Comparison of ENCODE assay signal across 22 mouse cellular contexts in genomic region chr16:30147296-30147695, GRCm38 (mm10).
DNase-seq lines count a peak whose midpoint lies in the region; ATAC-seq and TF ChIP-seq lines count a peak whose summit lies in the region.
"Had no signal": no experiment of that assay in that cellular context is flagged by ENCODE, and none has a peak within 500 bp of the region (broad histone marks: within the 10 kb centered on the region; RNA-seq: fewer than 3 reads in every experiment).

No protein-coding gene starts in this region.

- no peak overlapping the region for H3K4me2 ChIP-seq in midbrain, postnatal 0 days (ENCODE audit: low read depth, low read length, poor library complexity, severe bottlenecking)

- H3K4me3 ChIP-seq in midbrain, postnatal 0 days (ENCODE audit: low read depth, low read length), result no peak overlapping the region

- no peak overlapping the region for H3K9ac ChIP-seq in midbrain, postnatal 0 days (replicated peaks; ENCODE audit: low read length, poor library complexity, severe bottlenecking)

- no peak overlapping the region for H3K27ac ChIP-seq in midbrain, postnatal 0 days (ENCODE audit: low read depth, low read length)

- peak; percentile 87 for ATAC-seq in frontal cortex, adult (ENCODE audit: low TSS enrichment)
- no peak for ATAC-seq in midbrain, postnatal 0 days (ENCODE audit: low FRiP score)
- ATAC-seq: activated CD4-positive, CD25-positive, alpha-beta regulatory T cell, adult 4 months; CD4-positive, CD25-positive, alpha-beta regulatory T cell, adult 4 months; Patski had no signal

- H3K9me3 ChIP-seq in midbrain, postnatal 0 days (ENCODE audit: low read length), result no peaks in the 10 kb centered on the region
- H3K9me3 ChIP-seq: G1E had no signal

- H3K4me1 ChIP-seq in midbrain, postnatal 0 days (ENCODE audit: insufficient read depth, low read length), result no peaks in the 10 kb centered on the region; the same call in 1 of the 2 replicates

- WGBS in midbrain, postnatal 0 days, result 84% methylated on average over 4 of the region's 4 CpGs

- no peaks in the 10 kb centered on the region; the same call in 1 of the 2 replicates for H3K27me3 ChIP-seq in midbrain, postnatal 0 days (ENCODE audit: insufficient read depth, low read length)
- H3K27me3 ChIP-seq: Patski had no signal

- DNase-seq in frontal cortex, postnatal 25 days (ENCODE audit: low spot score in 2 of 2), result no peak
- peak; percentile 12 to 26 for DNase-seq in left cerebral cortex, postnatal 14 days (ENCODE audit: low spot score in 2 of 2)
- DNase-seq in left cerebral cortex, postnatal 4 days, result no peak
- DNase-seq in left cerebral cortex, postnatal 36 days (ENCODE audit: low spot score in 2 of 2), result peak; percentile 19 to 24
- no peak for DNase-seq in left cerebral cortex, postnatal 10 days (ENCODE audit: extremely low spot score in 1 of 2, low spot score in 2 of 2)
- peak; percentile 52 for DNase-seq in brain, adult 2 months (ENCODE audit: low read depth, low spot score)
- no peak for DNase-seq in midbrain, postnatal 0 days (ENCODE audit: low spot score)
- DNase-seq: adrenal gland, adult 2 months; adrenal gland, adult 8-10 months; adrenal gland, postnatal 10 days; adrenal gland, postnatal 14 days; adrenal gland, postnatal 25 days; adrenal gland, postnatal 36 days; B cell, adult 2 months; cerebellum, adult 11 months; cerebellum, adult 11-12 months; cerebellum, adult 18-20 months had no signal

- no peaks in the 10 kb centered on the region for H3K36me3 ChIP-seq in midbrain, postnatal 0 days (ENCODE audit: insufficient read depth, low read length)
- H3K36me3 ChIP-seq: G1E had no signal

- intact Hi-C loops in left cerebral cortex, postnatal 14 days (cut with DNase I), result no loop called here
- intact Hi-C loops in left cerebral cortex, postnatal 4 days (cut with DNase I), result no loop called here
- intact Hi-C loops in left cerebral cortex, postnatal 36 days (cut with DNase I), result no loop called here
- intact Hi-C loops in left cerebral cortex, postnatal 10 days (cut with DNase I), result no loop called here

- TF ChIP-seq CTCF in midbrain, postnatal 0 days (IDR thresholded peaks at IDR 0.05), result no peak

Comparison
In these comparisons a context has a peak if more than half of its experiments do, and no peak if none do; other contexts are left out.
1. DNase-seq: peak in left cerebral cortex, postnatal 14 days (2 of 2), left cerebral cortex, postnatal 36 days (2 of 2) and brain, adult 2 months (single experiment); none in frontal cortex, postnatal 25 days (0 of 2), left cerebral cortex, postnatal 4 days (single experiment), left cerebral cortex, postnatal 10 days (0 of 2) and midbrain, postnatal 0 days (single experiment).